Mouse (Mus musculus): ENCODE data around the gene Gm45785. TPM values are rescaled to one million over a fixed set of nuclear protein-coding genes. Genes with fewer than 3 reads are reported as not detected.

The Gm45785 gene
- polyA plus RNA-seq, 1 experiment from 2014 or later, result not detected

GRCm38 (mm10) chr7:140874224-140874623 lies 18.1 kb upstream of the Gm45785 start:
- ATAC-seq (replicated peaks; ENCODE audit: low FRiP score) (no peak), DNase-seq (ENCODE audit: low spot score) (no peak)
- Histone ChIP-seq H3K4me3 (ENCODE audit: low read depth, low read length) (no peak overlapping the region), H3K9ac (ENCODE audit: low read depth, low read length) (no peak overlapping the region), H3K27ac (ENCODE audit: low read depth, low read length) (0 out of 2 replicates have a peak overlapping the region, but pooled peaks have one; percentile 19), H3K27me3 (replicated peaks; ENCODE audit: control insufficient read depth, insufficient read depth, low read length) (no peaks in the 10 kb centered on the region), H3K36me3 (ENCODE audit: control insufficient read depth, insufficient read depth, low read length) (peaks cover 10% of the 10 kb centered on the region; the same call in 1 of the 2 replicates), H3K9me3 (ENCODE audit: control insufficient read depth, low read length) (no peaks in the 10 kb centered on the region), H3K4me1 (replicated peaks; ENCODE audit: control insufficient read depth, insufficient read depth, low read length) (peaks cover 7% of the 10 kb centered on the region; the same call in 1 of the 2 replicates), H3K4me2 (no peak overlapping the region)
- 66% methylated on average over 4 of the region's 4 CpGs for WGBS

- Histone ChIP-seq H3K36me3 (ENCODE audit: control insufficient read depth, insufficient read depth, low read length) (peaks cover 39% of the 10 kb centered on the region), H3K4me1 (replicated peaks; ENCODE audit: control insufficient read depth, insufficient read depth, low read length) (no peaks in the 10 kb centered on the region), H3K4me2 (no peak overlapping the region), H3K27ac (ENCODE audit: low read depth, low read length) (no peak overlapping the region), H3K27me3 (replicated peaks; ENCODE audit: control insufficient read depth, insufficient read depth, low read length) (no peaks in the 10 kb centered on the region), H3K4me3 (ENCODE audit: low read depth, low read length) (no peak overlapping the region), H3K9ac (ENCODE audit: low read depth, low read length) (no peak overlapping the region), H3K9me3 (ENCODE audit: control insufficient read depth, low read length) (no peaks in the 10 kb centered on the region)
- WGBS, result 89% methylated on average over 12 of the region's 12 CpGs
- no peak for DNase-seq (ENCODE audit: low spot score)
- ATAC-seq (replicated peaks; ENCODE audit: low FRiP score), result no peak
Measured at GRCm38 (mm10) chr7:140864761-140865160, 8.6 kb upstream of the Gm45785 start.

- H3K36me3 ChIP-seq (ENCODE audit: control insufficient read depth, insufficient read depth, low read length), result peaks cover 40% of the 10 kb centered on the region
- no peaks in the 10 kb centered on the region for H3K27me3 ChIP-seq (replicated peaks; ENCODE audit: control insufficient read depth, insufficient read depth, low read length)
- no peaks in the 10 kb centered on the region for H3K9me3 ChIP-seq (ENCODE audit: control insufficient read depth, low read length)
- H3K9ac ChIP-seq (ENCODE audit: low read depth, low read length), result no peak overlapping the region
- DNase-seq (ENCODE audit: low spot score) (no peak), ATAC-seq (replicated peaks; ENCODE audit: low FRiP score) (no peak)
- H3K4me3 ChIP-seq (ENCODE audit: low read depth, low read length), result no peak overlapping the region
- H3K4me1 ChIP-seq (replicated peaks; ENCODE audit: control insufficient read depth, insufficient read depth, low read length), result peaks cover 9% of the 10 kb centered on the region
- H3K4me2 ChIP-seq, result no peak overlapping the region
- no peak overlapping the region for H3K27ac ChIP-seq (ENCODE audit: low read depth, low read length)
- 89% methylated on average over 5 of the region's 5 CpGs for WGBS
Measured at GRCm38 (mm10) chr7:140860728-140861127, 4.6 kb upstream of the Gm45785 start.

- Histone ChIP-seq H3K4me2 (no peak overlapping the region), H3K4me3 (ENCODE audit: low read depth, low read length) (no peak overlapping the region), H3K27me3 (replicated peaks; ENCODE audit: control insufficient read depth, insufficient read depth, low read length) (no peaks in the 10 kb centered on the region), H3K36me3 (ENCODE audit: control insufficient read depth, insufficient read depth, low read length) (peaks cover 40% of the 10 kb centered on the region), H3K4me1 (replicated peaks; ENCODE audit: control insufficient read depth, insufficient read depth, low read length) (peaks cover 15% of the 10 kb centered on the region), H3K27ac (ENCODE audit: low read depth, low read length) (no peak overlapping the region), H3K9ac (ENCODE audit: low read depth, low read length) (no peak overlapping the region), H3K9me3 (ENCODE audit: control insufficient read depth, low read length) (no peaks in the 10 kb centered on the region)
- no peak for ATAC-seq (replicated peaks; ENCODE audit: low FRiP score)
- WGBS, result 80% methylated on average over 6 of the region's 6 CpGs
- DNase-seq (ENCODE audit: low spot score), result no peak
Measured at GRCm38 (mm10) chr7:140859997-140860396, 3.9 kb upstream of the Gm45785 start.

GRCm38 (mm10) chr7:140858746-140859145 lies 2.6 kb upstream of the Gm45785 start:
- Histone ChIP-seq H3K36me3 (ENCODE audit: control insufficient read depth, insufficient read depth, low read length) (peaks cover 40% of the 10 kb centered on the region), H3K4me3 (ENCODE audit: low read depth, low read length) (peak overlapping the region; percentile 67; the same call in 1 of the 2 replicates), H3K27ac (ENCODE audit: low read depth, low read length) (no peak overlapping the region), H3K4me1 (replicated peaks; ENCODE audit: control insufficient read depth, insufficient read depth, low read length) (peaks cover 17% of the 10 kb centered on the region), H3K4me2 (peak overlapping the region; percentile 99), H3K27me3 (replicated peaks; ENCODE audit: control insufficient read depth, insufficient read depth, low read length) (no peaks in the 10 kb centered on the region), H3K9ac (ENCODE audit: low read depth, low read length) (no peak overlapping the region), H3K9me3 (ENCODE audit: control insufficient read depth, low read length) (no peaks in the 10 kb centered on the region)
- DNase-seq (ENCODE audit: low spot score) (no peak), ATAC-seq (replicated peaks; ENCODE audit: low FRiP score) (no peak)
- 94% methylated on average over 8 of the region's 8 CpGs for WGBS

GRCm38 (mm10) chr7:140857550-140858505 lies 1.7 kb upstream of the Gm45785 start, which contains the start of gene Bet1l:
Bet1l (minus strand) TSS chr7:140857577.
- Histone ChIP-seq H3K4me2 (peak within 1 kb of the TSS; percentile 99), H3K27me3 (replicated peaks; ENCODE audit: control insufficient read depth, insufficient read depth, low read length) (no peaks in the 10 kb centered on the region), H3K9ac (ENCODE audit: low read depth, low read length) (peak within 1 kb of the TSS; percentile 91), H3K4me1 (replicated peaks; ENCODE audit: control insufficient read depth, insufficient read depth, low read length) (peaks cover 22% of the 10 kb centered on the region), H3K27ac (ENCODE audit: low read depth, low read length) (peak within 1 kb of the TSS; percentile 95), H3K36me3 (ENCODE audit: control insufficient read depth, insufficient read depth, low read length) (peaks cover 43% of the 10 kb centered on the region), H3K9me3 (ENCODE audit: control insufficient read depth, low read length) (no peaks in the 10 kb centered on the region), H3K4me3 (ENCODE audit: low read depth, low read length) (peak within 1 kb of the TSS; percentile 67)
- ATAC-seq (replicated peaks; ENCODE audit: low FRiP score) (peak; percentile 32), DNase-seq (ENCODE audit: low spot score) (peak; percentile 44)
- WGBS, result 30% methylated on average over 40 of the region's 40 CpGs

GRCm38 (mm10) chr7:140856785-140857549 lies 836 bp upstream of the Gm45785 start, which contains the start of gene Ric8a:
Ric8a (plus strand) TSS chr7:140856957.
- peak within 1 kb of the TSS; percentile 67 for H3K4me3 ChIP-seq (ENCODE audit: low read depth, low read length)
- H3K4me2 ChIP-seq, result peak within 1 kb of the TSS; percentile 99
- peak within 1 kb of the TSS; percentile 95 for H3K27ac ChIP-seq (ENCODE audit: low read depth, low read length)
- ATAC-seq (replicated peaks; ENCODE audit: low FRiP score) (peak; percentile 82), DNase-seq (ENCODE audit: low spot score) (peak; percentile 85)
- H3K9ac ChIP-seq (ENCODE audit: low read depth, low read length), result peak within 1 kb of the TSS; percentile 91
- H3K9me3 ChIP-seq (ENCODE audit: control insufficient read depth, low read length), result no peaks in the 10 kb centered on the region
- WGBS, result under 1% methylated on average over 50 of the region's 50 CpGs
- H3K27me3 ChIP-seq (replicated peaks; ENCODE audit: control insufficient read depth, insufficient read depth, low read length), result no peaks in the 10 kb centered on the region
- peaks cover 44% of the 10 kb centered on the region for H3K36me3 ChIP-seq (ENCODE audit: control insufficient read depth, insufficient read depth, low read length)
- H3K4me1 ChIP-seq (replicated peaks; ENCODE audit: control insufficient read depth, insufficient read depth, low read length), result peaks cover 22% of the 10 kb centered on the region

- H3K4me3 ChIP-seq (ENCODE audit: low read depth, low read length), result peak overlapping the region; percentile 67
- peak overlapping the region; percentile 99 for H3K4me2 ChIP-seq
- peak overlapping the region; percentile 91 for H3K9ac ChIP-seq (ENCODE audit: low read depth, low read length)
- no peak for DNase-seq (ENCODE audit: low spot score)
- ATAC-seq (replicated peaks; ENCODE audit: low FRiP score), result no peak
- peaks cover 22% of the 10 kb centered on the region for H3K4me1 ChIP-seq (replicated peaks; ENCODE audit: control insufficient read depth, insufficient read depth, low read length)
- no peaks in the 10 kb centered on the region for H3K27me3 ChIP-seq (replicated peaks; ENCODE audit: control insufficient read depth, insufficient read depth, low read length)
- H3K9me3 ChIP-seq (ENCODE audit: control insufficient read depth, low read length), result no peaks in the 10 kb centered on the region
- 69% methylated on average over 9 of the region's 9 CpGs for WGBS
- H3K36me3 ChIP-seq (ENCODE audit: control insufficient read depth, insufficient read depth, low read length), result peaks cover 31% of the 10 kb centered on the region
- H3K27ac ChIP-seq (ENCODE audit: low read depth, low read length), result no peak overlapping the region
Measured at GRCm38 (mm10) chr7:140855181-140855580, 950 bp downstream of the Gm45785 start.
